Mouse (Mus musculus) forebrain, embryonic 16.5 days (tissue): ENCODE results near the gene Hoxa10. TPM values are rescaled to one million over a fixed set of nuclear protein-coding genes. Genes with fewer than 3 reads are reported as not detected.

Experiments
- ATAC-seq: fragments of 200-750 bp; cut with Nextera tagmentation; 2 replicates; pipeline ENCODE4 v1.8.0; 2017; ENCODE audit warnings: mild to moderate bottlenecking, moderate library complexity
- H3K27ac ChIP-seq: fragments of 300-500 bp; sonication (generic); 2 replicates; pipeline ENCODE4 v1.5.1; 2014; ENCODE audit warnings: low read length, control low read depth
- H3K27me3 ChIP-seq: fragments of 300-500 bp; sonication (generic); replicated peaks from 2 replicates; pipeline ENCODE4 v1.6.1; 2014; ENCODE audit warnings: low read length; ENCODE audit not compliant: control insufficient read depth, insufficient read depth
- H3K36me3 ChIP-seq: fragments of 300-500 bp; sonication (generic); 2 replicates; pipeline ENCODE4 v1.6.1; 2014; ENCODE audit not compliant: control insufficient read depth, insufficient read depth
- H3K4me1 ChIP-seq: fragments of 300-500 bp; sonication (generic); replicated peaks from 2 replicates; pipeline ENCODE4 v1.6.1; 2014; ENCODE audit warnings: low read length; ENCODE audit not compliant: control insufficient read depth, insufficient read depth
- H3K4me2 ChIP-seq: fragments of 300-500 bp; sonication (generic); 2 replicates; pipeline ENCODE4 v1.6.1; 2014; ENCODE audit warnings: mild to moderate bottlenecking, low read length, control low read depth
- H3K4me3 ChIP-seq: fragments of 300-500 bp; sonication (generic); replicated peaks from 2 replicates; pipeline ENCODE4 v1.5.1; 2014; ENCODE audit warnings: mild to moderate bottlenecking, low read length, control low read depth
- H3K9ac ChIP-seq: fragments of 300-500 bp; sonication (generic); replicated peaks from 2 replicates; pipeline ENCODE4 v1.6.1; 2014; ENCODE audit warnings: low read depth, low read length, control low read depth
- H3K9me3 ChIP-seq: fragments of 300-500 bp; sonication (generic); 2 replicates; pipeline ENCODE4 v1.6.1; 2016; ENCODE audit warnings: low read length; ENCODE audit not compliant: control insufficient read depth
- WGBS: fragments of 180-500 bp; shearing (Covaris S2); extraction: QIAGEN DNeasy Blood & Tissue Kit; methylation state at CpG from one replicate; pipeline ENCODE4 v1.1.7; 2014; 5-methylcytosine and 5-hydroxymethylcytosine counted together
- polyA plus RNA-seq: library from polyadenylated mRNA; unstranded; fragments of >200 nt; fragmentation: Nextera tagmentation; extraction: Ambion mirVana; gene quantifications from 2 replicates; pipeline ENCODE4 v1.2.1, GENCODE M21; 2015

Hoxa10 gene
- polyA plus RNA-seq, 1 experiment from 2014 or later: not detected

DNA sequence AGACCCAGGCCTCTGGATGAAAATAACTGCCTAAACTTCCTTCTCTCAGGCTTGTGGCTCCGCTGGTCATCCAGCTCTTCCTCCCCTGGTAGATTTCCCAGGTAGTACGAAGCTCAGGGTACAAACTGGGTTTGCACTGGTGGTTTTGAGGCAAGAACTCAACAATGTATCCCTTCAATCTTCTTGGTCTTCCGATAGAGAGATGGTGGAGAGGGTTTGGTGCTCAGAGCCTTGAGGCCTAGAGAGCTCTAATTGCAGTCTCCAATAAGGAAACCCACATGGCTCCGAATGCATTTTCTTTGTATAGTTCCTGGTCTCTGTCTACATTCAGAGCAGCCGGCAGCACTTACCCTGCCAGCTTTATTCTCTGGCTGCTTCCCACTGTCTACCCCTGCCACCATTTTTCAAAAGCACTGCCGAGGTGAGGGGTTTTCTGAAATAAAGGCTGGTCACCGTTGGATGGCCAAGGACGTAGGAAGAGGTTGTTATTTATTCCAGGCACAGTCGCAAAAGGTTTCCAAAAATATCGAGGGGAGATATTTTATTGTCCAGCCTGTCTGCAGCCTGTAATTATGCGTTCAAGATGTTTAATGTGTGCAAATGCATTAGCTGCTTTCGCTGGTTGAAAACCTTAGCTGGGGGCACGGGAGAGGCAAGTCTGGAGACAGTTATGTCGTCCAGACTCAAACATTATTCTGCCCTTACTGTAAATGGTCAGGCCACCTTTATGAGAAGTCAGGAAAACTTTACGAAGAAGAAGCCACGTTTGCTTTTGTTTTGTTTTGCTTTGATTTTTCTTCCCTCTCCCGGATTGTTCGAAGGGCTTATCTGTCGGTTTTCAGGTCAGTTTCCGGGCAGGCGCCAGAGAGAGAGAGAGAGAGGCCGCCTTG lies 32.4 kb upstream of the Hoxa10 start:
- H3K4me2 ChIP-seq: no peak overlapping the region
- no peaks in the 10 kb centered on the region for H3K9me3 ChIP-seq
- no peaks in the 10 kb centered on the region for H3K4me1 ChIP-seq
- H3K36me3 ChIP-seq: no peaks in the 10 kb centered on the region
- H3K27me3 ChIP-seq: peaks cover 95% of the 10 kb centered on the region
- no peak overlapping the region for H3K27ac ChIP-seq
- 3% methylated on average over 22 of the region's 22 CpGs for WGBS
- H3K4me3 ChIP-seq: no peak overlapping the region
- no peak overlapping the region for H3K9ac ChIP-seq
- no peak for ATAC-seq

DNA sequence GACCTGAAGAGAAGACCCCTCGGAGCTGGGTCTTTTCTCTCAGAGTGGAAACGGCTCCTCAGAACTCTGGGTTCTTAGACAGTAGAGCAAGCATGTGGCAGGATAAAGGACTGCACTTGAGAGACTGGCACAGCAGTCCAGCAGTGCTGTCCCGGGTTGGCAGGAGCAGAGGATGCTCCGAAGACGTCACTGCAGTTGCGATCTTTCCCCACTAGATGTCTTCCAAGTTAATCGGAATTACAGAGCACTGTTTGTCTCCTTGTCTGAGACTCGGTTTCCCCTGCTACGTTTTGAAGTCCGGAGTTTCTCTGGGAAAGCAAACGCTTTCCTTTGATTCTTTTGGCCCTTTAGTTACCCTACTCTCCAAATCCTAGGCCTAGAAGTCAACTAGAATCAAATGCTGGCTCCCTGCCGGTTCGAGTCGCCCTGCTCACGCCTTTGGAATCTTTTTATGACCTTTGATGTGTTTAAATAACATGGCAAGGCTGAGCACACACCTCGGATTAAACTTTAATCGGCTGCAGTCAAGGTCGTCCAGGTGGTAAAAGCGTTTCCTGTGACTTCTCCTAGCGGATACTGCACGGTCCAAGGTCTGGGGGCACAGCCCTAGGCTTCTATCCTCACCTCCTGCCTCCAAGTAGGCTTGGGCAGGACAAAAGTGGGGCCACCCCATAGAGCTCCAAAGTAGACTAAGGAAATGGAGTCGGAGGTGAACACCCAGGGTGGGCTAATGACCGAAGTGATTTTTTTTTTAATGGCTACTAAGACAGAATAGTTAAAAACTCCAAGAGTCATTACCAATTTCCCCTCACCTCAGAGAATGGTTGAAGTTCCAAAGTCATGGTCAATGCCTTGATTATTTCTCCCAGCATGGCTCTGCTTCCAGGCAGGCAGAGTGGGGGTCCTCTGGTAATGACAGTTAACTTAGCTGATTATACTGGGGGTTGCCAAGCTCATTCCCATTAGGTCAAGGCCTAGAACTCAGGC lies 30.1 kb upstream of the Hoxa10 start:
- H3K9ac ChIP-seq: no peak overlapping the region
- H3K4me1 ChIP-seq: no peaks in the 10 kb centered on the region
- H3K4me3 ChIP-seq: no peak overlapping the region
- peaks cover 92% of the 10 kb centered on the region for H3K27me3 ChIP-seq
- no peaks in the 10 kb centered on the region for H3K9me3 ChIP-seq
- H3K4me2 ChIP-seq: no peak overlapping the region
- H3K36me3 ChIP-seq: no peaks in the 10 kb centered on the region
- H3K27ac ChIP-seq: no peak overlapping the region
- peak; percentile 50 for ATAC-seq
- 5% methylated on average over 23 of the region's 23 CpGs for WGBS

DNA sequence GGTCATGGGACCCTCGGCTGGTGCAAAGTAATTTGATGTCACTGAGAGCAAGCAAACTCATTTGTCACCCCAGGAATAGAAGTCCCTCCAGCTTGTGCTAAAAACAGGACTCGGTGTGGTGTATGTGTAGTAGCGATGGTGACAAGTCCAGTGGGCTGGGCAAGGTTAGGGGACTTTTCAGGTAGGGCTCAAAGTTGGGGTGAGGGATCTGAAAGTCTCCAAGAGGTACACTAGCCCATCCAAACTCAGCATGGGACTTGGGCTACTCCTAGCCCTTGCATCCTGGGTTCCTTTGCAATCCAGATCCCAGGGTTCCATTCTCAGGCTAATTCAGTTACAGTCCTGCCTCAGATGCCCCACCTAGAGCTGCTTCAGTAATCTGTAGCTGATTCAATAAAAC lies 28.1 kb upstream of the Hoxa10 start:
- no peaks in the 10 kb centered on the region for H3K36me3 ChIP-seq
- no peak overlapping the region for H3K4me3 ChIP-seq
- 2% methylated on average over 3 of the region's 3 CpGs for WGBS

DNA sequence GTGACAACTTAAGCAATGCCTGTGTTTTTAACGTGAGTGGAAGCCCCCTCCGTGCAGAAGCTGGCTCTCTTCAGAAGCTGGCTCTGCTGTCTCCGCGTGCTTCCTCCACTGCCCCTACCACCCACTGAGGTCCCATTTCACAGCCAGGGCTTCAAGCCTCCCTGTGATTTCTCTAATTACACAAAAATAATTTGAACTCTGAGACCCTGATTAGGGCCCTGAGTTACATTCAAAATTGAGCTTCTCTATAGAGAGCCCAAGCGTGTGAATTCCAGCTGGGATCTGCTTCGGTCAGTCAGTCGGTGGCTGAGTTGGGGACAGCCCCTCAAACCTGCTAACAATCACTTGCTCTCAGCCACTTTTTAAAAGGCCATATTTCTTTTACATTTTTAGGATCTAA lies 27.7 kb upstream of the Hoxa10 start:
- under 1% methylated on average over 7 of the region's 7 CpGs for WGBS
- Histone ChIP-seq H3K9me3 (no peaks in the 10 kb centered on the region), H3K4me3 (no peak overlapping the region), H3K36me3 (no peaks in the 10 kb centered on the region), H3K27me3 (peaks cover 93% of the 10 kb centered on the region), H3K9ac (no peak overlapping the region), H3K4me1 (no peaks in the 10 kb centered on the region), H3K27ac (no peak overlapping the region), H3K4me2 (no peak overlapping the region)
- ATAC-seq: no peak

More for the DNA sequence above, 28.1 kb upstream of the Hoxa10 start:
- Histone ChIP-seq H3K4me2 (no peak overlapping the region), H3K27me3 (peaks cover 94% of the 10 kb centered on the region), H3K9ac (no peak overlapping the region), H3K9me3 (no peaks in the 10 kb centered on the region), H3K27ac (no peak overlapping the region), H3K4me1 (no peaks in the 10 kb centered on the region)
- no peak for ATAC-seq

DNA sequence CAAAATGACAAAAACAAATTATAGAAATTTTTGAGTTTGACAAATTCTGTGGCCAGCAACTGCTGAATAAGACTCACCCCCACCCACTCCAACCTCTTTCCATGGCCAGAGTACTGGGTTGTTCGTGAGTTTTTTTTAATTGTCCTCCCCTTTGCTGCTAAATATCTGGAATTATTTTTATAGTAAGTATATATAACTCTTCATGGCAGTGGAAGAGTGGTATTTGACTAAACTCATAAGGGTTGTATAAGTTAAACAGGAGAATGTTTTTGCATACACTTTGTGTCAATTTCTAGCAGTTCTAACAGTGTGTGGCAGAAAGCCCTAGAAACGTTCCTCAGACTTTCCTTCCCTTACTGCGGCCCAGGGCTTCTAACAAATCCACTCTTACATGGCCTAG lies 27.0 kb upstream of the Hoxa10 start:
- 4% methylated on average over 3 of the region's 3 CpGs for WGBS
- no peak for ATAC-seq

DNA sequence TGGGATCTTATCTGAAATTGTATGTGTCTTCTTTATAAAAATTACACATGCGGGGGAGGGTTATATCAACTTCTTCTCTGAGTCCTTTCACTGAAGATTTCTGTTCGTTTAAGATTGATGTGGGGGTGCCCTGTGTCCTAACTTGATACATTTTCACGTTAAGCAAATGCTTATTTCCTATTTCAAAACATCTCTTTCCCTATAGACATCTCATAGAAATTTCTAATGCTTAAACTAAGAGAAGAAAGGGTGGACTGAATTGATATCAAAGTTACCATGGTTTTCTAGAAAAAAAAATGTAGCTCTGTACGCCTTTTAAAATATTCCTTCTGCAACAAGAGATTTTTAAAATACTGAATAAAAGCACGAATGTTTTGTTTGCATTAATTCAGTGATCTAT lies 26.6 kb upstream of the Hoxa10 start:
- H3K4me1 ChIP-seq: no peaks in the 10 kb centered on the region
- H3K9ac ChIP-seq: no peak overlapping the region
- no peaks in the 10 kb centered on the region for H3K36me3 ChIP-seq
- H3K4me2 ChIP-seq: no peak overlapping the region
- no peaks in the 10 kb centered on the region for H3K9me3 ChIP-seq
- H3K4me3 ChIP-seq: no peak overlapping the region
- peaks cover 89% of the 10 kb centered on the region for H3K27me3 ChIP-seq
- no peak for ATAC-seq
- H3K27ac ChIP-seq: no peak overlapping the region
- WGBS: 15% methylated on average over 5 of the region's 5 CpGs

More for the DNA sequence above, 27.0 kb upstream of the Hoxa10 start:
- Histone ChIP-seq H3K4me1 (no peaks in the 10 kb centered on the region), H3K27me3 (peaks cover 89% of the 10 kb centered on the region), H3K27ac (no peak overlapping the region), H3K9me3 (no peaks in the 10 kb centered on the region), H3K36me3 (no peaks in the 10 kb centered on the region), H3K4me2 (no peak overlapping the region), H3K9ac (no peak overlapping the region), H3K4me3 (no peak overlapping the region)

DNA sequence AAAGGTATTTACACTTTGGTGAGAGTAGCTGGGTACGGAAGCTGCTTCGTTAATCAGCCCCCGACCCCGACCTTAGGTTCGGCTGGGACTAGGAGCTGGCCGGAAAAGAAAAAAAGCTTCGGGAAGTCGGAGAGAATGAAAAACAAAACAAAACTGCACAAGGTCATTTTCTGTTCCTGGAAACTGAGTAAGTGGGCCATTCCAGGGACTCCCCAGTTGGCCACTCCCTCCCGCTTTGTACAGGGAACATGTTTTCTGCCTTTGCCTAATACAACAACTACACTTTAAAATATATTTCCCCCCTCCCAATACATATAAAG lies 26.0 kb upstream of the Hoxa10 start:
- H3K27me3 ChIP-seq: peaks cover 91% of the 10 kb centered on the region
- under 1% methylated on average over 9 of the region's 9 CpGs for WGBS
- H3K9ac ChIP-seq: no peak overlapping the region
- H3K4me1 ChIP-seq: no peaks in the 10 kb centered on the region
- no peak overlapping the region for H3K4me2 ChIP-seq
- no peak overlapping the region for H3K4me3 ChIP-seq
- ATAC-seq: no peak
- H3K36me3 ChIP-seq: no peaks in the 10 kb centered on the region
- H3K27ac ChIP-seq: no peak overlapping the region
- no peaks in the 10 kb centered on the region for H3K9me3 ChIP-seq

DNA sequence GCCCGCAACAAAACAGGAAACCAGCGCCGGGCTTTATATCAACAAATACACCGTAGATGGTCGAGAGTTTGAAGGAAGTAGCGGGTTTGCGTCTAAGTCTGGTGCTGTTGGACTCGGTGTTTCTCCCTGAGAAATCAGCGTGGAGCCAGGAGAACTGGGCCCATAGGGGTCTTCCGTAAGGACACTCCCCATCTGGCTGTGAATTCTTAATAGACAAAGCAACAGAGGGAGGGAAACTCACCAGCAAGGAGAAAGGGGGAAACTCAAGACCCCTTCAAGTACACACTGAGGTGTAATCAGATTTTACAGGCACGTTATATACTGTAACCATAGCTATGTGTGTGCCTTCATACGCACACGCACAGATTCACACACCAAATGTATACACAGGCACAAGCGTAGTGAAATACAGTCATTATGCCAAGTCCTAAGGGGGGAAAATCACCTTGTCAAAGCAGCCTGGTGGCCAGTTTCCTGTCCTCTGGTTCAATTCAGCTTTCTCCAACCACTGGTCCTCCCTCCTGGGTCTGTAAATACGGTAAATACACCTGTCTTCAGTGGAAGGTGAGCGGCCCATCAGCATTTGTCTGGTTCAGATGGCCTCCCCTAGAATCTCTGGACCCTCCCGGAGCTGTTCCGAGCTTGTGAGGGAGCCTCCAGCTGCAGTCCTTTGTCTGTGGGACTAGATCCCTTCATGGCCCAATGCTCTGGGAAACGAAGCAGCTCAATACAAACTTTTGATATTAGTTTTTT lies 25.4 kb upstream of the Hoxa10 start:
- WGBS: 2% methylated on average over 19 of the region's 19 CpGs
- no peak overlapping the region for H3K27ac ChIP-seq
- no peak for ATAC-seq
- H3K27me3 ChIP-seq: peaks cover 90% of the 10 kb centered on the region
- H3K9me3 ChIP-seq: no peaks in the 10 kb centered on the region
- H3K9ac ChIP-seq: no peak overlapping the region
- no peaks in the 10 kb centered on the region for H3K36me3 ChIP-seq
- no peak overlapping the region for H3K4me2 ChIP-seq
- H3K4me1 ChIP-seq: no peaks in the 10 kb centered on the region
- no peak overlapping the region for H3K4me3 ChIP-seq
